Mouse (Mus musculus) heart, adult 18-20 months (tissue): Measurements from ENCODE around the gene Ppp1r13b. TPM values are rescaled to one million over a fixed set of nuclear protein-coding genes. Genes with fewer than 3 reads are reported as not detected.

Source experiments
- DNase-seq, 2 experiments: peaks; one replicate each; pipeline ENCODE4 v3.0.0; 2021 to 2022; ENCODE audit warnings: mixed read lengths in 1 of 2
- total RNA-seq, 2 experiments: library from RNA; stranded (reverse); gene quantifications; 2 replicates each; pipeline ENCODE4 v1.2.3; 2021

Gene Ppp1r13b
- total RNA-seq, 2 experiments from 2014 or later = 16.9 to 17.8 TPM

DNA sequence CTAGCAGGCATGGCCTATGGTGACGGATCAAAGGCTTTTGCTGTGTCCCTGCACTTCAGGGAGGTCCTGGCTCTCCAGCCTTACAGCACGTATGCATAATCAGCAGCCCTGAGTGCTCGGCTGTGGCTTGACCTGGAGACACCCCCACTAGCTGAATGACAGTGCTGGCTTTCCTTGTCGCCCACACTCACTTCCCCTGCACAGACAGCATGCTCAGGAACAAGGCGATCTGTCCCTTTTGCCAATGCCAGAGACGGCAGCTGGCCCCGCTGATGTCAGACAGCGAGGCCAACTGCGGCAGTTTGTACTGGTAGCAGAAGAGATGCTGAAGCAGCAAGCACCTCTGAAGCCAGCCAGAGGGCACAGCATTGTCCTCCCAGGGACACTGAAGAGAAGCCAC lies 12.1 kb upstream of the Ppp1r13b start:
- DNase-seq = peak in 1 of 2 experiments; percentile 44

- no peak for DNase-seq
These were observed 8.8 kb upstream of the Ppp1r13b start for GRCm38 (mm10) chr12:111916514-111917217.

- DNase-seq = no peak
These were observed 7.9 kb upstream of the Ppp1r13b start for GRCm38 (mm10) chr12:111915781-111916180.

DNA sequence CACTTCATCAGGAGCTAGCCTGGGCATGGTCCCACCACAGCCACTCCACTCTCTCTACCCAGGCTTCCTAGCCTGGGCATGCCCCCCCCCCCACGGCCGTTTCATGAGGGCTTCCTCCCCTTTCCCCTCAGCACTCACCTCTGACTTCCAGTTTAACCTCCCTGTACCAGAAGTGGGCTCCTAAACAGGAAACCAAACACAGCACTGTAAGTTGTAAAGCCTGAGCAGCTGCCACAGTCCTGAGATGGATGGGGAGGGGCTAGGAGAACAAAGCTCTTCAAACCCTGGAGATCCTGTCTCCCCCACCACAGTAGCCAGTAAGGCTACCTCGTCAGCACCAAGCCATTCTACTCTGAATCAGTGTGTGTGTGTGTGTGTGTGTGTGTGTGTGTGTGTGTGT lies 6.1 kb upstream of the Ppp1r13b start:
- no peak for DNase-seq

GRCm38 (mm10) chr12:111912802-111913201 lies 4.9 kb upstream of the Ppp1r13b start:
- DNase-seq = no peak

- DNase-seq = no peak
These were observed 3.9 kb upstream of the Ppp1r13b start for GRCm38 (mm10) chr12:111911796-111912195.

DNA sequence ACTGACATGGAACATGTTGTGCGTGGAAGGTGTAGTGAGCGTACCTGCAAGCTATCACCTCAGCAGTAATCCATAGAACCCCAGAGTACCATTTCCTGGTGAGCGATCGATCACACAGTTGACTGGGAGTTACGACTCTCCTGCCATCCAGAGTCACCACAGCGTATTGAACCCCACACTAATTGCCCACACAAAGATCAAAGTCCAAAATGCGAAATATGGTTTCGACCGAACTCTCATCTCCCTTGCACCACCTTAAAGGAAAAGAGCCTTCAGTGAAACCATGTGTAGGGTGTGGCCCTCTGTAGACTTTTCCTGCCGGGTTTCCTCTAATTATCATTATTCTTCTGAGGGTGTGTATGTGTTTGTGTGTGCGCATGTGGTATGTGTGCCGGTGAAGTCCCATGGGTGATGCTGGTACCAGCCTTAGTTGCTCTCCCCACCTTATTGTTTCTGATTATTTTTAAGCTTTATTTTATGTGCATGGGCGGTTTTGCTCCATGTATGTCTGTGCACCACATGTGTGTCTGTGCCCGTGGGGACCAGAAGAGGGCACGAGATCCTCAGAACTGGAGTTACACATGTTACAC lies 3.4 kb upstream of the Ppp1r13b start:
- no peak for DNase-seq

DNA sequence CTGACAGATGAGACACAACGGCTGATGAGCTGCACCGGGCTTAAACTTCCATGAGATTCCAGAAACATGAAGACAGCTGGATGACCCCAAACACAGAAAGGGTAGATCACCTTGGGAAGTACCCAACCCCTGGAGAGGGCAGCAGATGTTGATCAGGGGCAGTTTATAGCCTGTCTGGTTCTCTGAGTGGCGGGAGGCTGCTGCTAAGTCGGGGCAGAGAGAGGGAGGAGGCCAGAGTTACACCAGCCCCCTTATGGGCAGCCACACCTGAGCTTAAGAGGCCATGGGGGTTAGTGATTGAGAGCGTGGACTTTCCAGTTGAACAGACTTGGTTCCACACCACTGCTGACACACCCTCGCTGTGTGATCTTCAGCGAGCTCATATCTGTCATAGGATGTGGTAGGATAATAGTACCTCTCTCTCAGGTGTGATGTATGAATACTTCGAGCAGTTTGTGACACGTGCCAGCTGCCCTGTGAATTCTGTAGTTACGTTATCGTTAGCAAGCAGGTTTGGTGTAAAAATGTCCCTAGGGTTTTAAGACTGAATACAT lies 1.2 kb upstream of the Ppp1r13b start:
- DNase-seq = no peak

DNA sequence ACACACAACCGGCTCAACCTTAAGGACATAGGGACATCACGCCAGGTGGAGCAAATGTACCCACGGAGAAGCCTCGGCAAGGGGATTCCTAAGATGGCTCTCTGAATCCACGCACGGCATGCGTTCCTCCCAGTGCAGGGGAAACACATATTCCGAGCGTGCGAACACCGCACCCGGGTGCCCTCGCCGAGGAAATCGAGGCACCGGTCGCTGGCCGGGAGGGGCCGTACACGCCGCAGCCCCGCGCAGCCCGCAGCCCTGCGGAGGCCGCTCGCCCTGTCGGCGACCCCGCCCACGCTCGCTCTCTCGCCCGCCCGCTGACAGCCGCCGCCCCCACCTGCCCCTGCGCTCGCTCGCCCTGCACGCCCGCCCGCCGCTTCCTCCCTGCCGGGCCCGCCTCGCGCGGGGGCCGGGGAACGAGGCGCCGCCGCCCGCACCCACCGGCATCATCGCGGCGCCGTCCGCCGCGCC lies 454 bp downstream of the Ppp1r13b start:
- peak; percentile 66 to 81 for DNase-seq

DNA sequence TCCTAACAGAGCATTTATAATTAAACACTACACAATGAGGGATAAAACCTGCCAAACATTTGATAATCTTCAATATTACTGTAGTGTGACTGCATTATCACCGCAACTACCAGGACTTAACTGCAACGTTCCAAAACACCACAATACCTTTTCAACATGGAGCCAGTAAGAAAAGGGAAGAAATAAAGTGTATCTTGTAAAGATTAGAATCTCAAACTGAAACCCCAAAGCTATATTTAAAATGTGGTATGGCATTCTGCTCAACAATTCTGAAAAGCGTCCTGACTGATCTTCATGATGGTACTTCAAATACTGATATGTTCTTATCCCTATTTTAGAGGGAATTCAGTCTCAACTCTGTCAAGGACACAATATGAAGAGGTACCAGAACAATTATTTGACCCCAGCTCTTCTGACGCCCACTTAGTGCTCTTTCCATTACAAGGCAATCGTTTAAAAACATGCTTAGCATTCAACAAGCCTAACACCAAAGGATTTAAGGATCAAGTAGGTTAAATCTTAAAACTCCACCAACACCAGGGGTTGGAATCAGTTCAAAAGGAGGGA lies 1.5 kb downstream of the Ppp1r13b start:
- DNase-seq = no peak

- no peak for DNase-seq
These were observed 5.4 kb downstream of the Ppp1r13b start for GRCm38 (mm10) chr12:111902488-111902887.

DNA sequence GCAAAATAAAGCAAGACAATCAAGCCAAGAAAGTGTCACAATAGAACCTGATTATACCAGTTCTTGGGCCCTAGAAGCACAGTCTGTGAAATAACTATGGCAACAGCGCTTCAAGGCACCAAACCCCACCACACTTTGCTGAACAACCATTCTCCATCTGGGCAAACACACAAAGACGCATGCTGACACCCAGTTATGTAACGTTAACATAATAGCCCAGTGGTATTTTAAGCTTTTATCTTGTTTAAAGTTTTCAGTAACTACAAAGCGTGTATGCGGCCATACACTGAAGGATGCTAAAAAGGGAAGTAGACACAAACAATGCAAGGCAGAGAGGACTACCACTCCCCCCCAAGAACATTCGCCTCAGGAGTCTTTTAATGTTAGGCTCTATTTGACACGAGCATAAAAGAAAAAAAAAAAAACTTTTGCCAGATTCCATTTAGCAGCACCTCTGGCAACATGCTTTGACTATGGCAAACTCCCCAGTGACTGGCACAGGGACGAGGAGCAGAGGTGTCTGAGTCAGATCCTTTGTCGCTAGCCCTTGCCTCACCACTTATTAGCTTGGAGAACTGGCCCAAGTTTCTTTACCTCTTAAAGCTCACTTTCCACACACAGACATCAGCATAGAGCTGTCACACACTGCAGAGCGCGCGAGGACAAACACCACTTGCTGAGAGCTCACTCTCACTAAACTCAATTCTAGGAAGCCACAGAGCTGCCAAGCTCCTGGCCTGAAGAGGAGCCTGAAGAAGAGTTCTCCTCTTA lies 6.6 kb downstream of the Ppp1r13b start:
- DNase-seq = no peak

GRCm38 (mm10) chr12:111899646-111900045 lies 8.3 kb downstream of the Ppp1r13b start:
- no peak for DNase-seq

GRCm38 (mm10) chr12:111898686-111899085 lies 9.2 kb downstream of the Ppp1r13b start:
- DNase-seq = no peak

DNA sequence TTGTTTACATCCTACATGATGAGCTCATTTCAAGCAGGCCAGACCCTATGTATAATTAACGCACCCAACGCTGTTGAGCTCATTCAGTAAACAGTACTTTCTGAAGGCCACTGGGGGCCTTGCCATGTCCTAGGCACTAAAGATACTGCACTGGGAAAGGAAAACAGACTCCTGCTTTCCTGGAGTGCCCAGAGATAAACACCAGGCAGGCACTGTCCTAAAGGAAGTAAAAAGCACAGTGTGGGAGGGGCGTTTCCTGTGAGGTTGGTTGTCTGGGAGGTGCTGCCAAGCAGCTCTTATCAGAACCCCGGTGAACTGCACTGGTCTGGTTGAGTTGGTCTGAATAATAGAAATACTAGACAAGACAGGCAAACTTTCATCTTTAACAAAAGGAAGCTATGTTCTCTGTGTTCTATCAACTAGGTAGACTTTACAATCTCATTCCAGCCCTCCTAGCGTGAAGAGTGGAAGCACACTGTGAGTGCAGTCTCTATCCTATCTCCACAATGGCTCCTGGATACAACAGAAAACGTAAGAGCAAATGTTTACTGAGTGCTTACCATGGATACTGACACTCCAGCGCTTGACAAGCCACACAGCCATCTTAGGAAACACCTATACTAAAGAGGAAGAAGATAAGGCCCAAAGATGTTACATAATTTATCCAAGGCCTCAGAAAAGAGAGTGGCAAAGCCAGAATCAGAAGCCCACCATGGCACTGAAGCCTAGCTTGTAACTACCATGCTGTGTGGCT lies 10.8 kb downstream of the Ppp1r13b start:
- DNase-seq = peak; percentile 65 to 84

- peak; percentile 78 to 92 for DNase-seq
These were observed 13.8 kb downstream of the Ppp1r13b start for GRCm38 (mm10) chr12:111894082-111894481.

DNA sequence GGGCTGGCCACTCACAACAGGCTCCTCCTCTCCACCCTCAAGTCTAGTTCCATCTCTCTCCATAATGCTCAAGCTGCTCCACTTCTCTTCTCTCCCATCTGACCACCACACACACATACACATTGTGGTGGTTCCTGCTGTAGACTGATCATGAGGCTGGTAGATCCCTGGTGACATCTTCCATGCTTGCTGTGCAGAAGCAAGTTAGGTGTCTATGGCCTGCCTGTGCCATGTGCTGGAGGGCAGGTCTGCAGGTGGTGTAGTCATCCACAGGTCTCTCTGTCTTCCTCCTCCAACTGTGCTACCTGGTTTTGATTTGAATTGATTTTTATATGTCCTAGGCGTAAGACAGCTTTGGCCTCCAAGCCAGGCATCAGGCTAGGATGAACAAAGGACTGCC lies 14.9 kb downstream of the Ppp1r13b start:
- no peak for DNase-seq

DNA sequence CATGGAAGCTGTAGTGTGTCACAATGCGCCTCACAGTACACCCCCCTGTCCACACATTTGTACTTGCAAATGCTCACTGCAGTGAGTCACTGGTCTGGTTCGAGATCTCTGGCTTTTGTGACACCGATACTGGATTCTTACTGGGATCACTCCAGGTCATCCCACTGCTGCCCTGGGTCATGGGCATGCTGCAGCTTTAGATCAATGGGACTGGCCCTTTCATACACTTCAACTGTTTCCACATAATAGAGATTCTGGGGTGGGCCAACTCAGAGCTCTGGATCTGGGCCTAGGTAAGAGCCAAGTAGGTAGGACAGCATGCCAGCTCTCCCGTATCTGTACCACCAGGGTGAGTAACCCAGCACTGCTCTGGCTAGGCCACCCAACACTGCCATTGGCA lies 16.1 kb downstream of the Ppp1r13b start:
- DNase-seq = no peak

GRCm38 (mm10) chr12:111889251-111889650 lies 18.7 kb downstream of the Ppp1r13b start:
- DNase-seq = no peak

DNA sequence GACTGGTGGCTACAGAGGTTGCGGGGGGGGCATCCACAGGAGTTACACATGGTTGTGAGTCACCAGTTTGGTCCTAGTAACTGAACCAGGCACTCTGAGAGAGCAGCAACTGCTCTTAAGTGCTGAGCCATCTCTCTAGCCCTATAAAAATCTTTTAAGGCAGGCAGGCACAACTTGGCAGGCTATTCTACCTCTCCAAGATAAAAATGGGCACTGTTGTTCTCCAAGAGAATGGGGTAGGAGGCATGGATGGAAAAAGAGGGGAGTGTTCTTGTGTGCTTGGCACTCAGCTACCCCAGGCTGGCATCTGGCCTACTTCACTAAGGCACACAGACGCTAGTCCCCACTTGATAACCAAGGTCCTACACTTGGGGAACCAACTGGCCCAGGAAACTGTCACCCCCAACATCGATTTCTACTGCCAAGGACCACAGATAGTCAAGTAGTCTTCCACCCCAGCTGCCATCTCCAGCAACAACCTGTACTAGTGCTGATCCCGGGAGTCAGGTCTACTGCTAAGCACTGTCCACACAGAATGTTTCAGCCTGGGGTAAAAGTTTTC lies 19.5 kb downstream of the Ppp1r13b start:
- DNase-seq = no peak

DNA sequence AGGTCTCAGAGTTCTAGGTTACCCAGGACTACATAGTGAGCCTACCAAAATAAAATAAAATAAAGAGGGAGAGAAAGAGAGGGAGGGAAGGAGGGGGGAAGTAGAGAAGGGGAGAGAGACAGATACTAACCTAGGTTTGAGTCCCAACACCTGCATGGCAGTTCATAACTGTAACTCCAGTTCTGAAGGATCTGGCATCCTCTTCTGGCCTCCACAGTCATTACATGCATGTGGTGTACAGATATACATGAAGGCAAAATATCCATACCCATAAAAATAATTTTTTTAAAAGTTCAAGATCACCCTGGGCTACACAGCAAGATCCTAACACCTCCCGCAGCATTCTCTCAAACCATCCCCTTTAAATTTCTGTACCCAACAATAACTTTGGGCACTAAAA lies 20.9 kb downstream of the Ppp1r13b start:
- DNase-seq = no peak
